33 mouse cellular contexts compared by ENCODE assay signal in genomic region chr4:43741526-43741925, GRCm38 (mm10). TPM values are rescaled to one million over a fixed set of nuclear protein-coding genes. Genes with fewer than 3 reads are reported as not detected.
"Had no signal": no experiment of that assay in that cellular context is flagged by ENCODE, and none has a peak within 500 bp of the region (broad histone marks: within the 10 kb centered on the region; RNA-seq: fewer than 3 reads in every experiment).

No protein-coding gene starts in this region.

- DNase-seq: kidney, postnatal 10 days; kidney, postnatal 36 days; layer of hippocampus, postnatal 36 days; liver, embryonic 13.5 days; lung, adult 2 months; lung, postnatal 14 days; lung, postnatal 4 days; retina, postnatal 1 day; right cerebral cortex, postnatal 25 days; spleen, adult 18-20 months; thymus, adult 2 months; thymus, postnatal 14 days; thymus, postnatal 4 days had no signal

- H3K4me1 ChIP-seq: kidney, embryonic 15.5 days; liver, embryonic 13.5 days; midbrain, embryonic 12.5 days; neural tube, embryonic 13.5 days; stomach, embryonic 15.5 days had no signal

- H3K27me3 ChIP-seq: kidney, embryonic 15.5 days; liver, embryonic 13.5 days; midbrain, embryonic 12.5 days; neural tube, embryonic 13.5 days; stomach, embryonic 15.5 days had no signal

- H3K27ac ChIP-seq: kidney, embryonic 15.5 days; left cerebral cortex, adult 2 months; liver, embryonic 13.5 days; midbrain, embryonic 12.5 days; neural tube, embryonic 13.5 days; stomach, embryonic 15.5 days had no signal

- H3K4me3 ChIP-seq: kidney, embryonic 15.5 days; left cerebral cortex, adult 2 months; liver, embryonic 13.5 days; midbrain, embryonic 12.5 days; myocyte; neural tube, embryonic 13.5 days; stomach, embryonic 15.5 days had no signal

- H3K36me3 ChIP-seq: kidney, embryonic 15.5 days; liver, embryonic 13.5 days; midbrain, embryonic 12.5 days; neural tube, embryonic 13.5 days; stomach, embryonic 15.5 days had no signal

RNA-seq across cellular contexts. Expression of gene Spaar, which starts 11.7 kb away (rescaled TPM):
- total RNA-seq: megakaryocyte progenitor cell, adult 5-6 weeks; megakaryocyte-erythroid progenitor cell, adult 5-6 weeks; monocyte, adult 5-6 weeks; neutrophil, adult 5-6 weeks had no signal
- polyA plus RNA-seq: liver, embryonic 13.5 days; midbrain, embryonic 12.5 days; neural tube, embryonic 13.5 days had no signal

RNA-seq across cellular contexts. Expression of gene Hrct1, which starts 14.5 kb away (rescaled TPM):
- total RNA-seq: megakaryocyte progenitor cell, adult 5-6 weeks; megakaryocyte-erythroid progenitor cell, adult 5-6 weeks; monocyte, adult 5-6 weeks; neutrophil, adult 5-6 weeks had no signal

RNA-seq across cellular contexts. Expression of gene Olfr159, which starts 29.3 kb away (rescaled TPM):
- total RNA-seq: layer of hippocampus, adult 8-10 months; layer of hippocampus, postnatal 10 days; layer of hippocampus, postnatal 36 days; left cerebral cortex, adult 2 months; left cerebral cortex, postnatal 10 days; left cerebral cortex, postnatal 36 days; liver, adult 2 months; megakaryocyte progenitor cell, adult 5-6 weeks; megakaryocyte-erythroid progenitor cell, adult 5-6 weeks; monocyte, adult 5-6 weeks; neutrophil, adult 5-6 weeks had no signal
- polyA plus RNA-seq: kidney, embryonic 15.5 days; limb, embryonic 11.5 days; limb, embryonic 14.5 days; liver, adult 2 months; liver, embryonic 13.5 days; liver, embryonic 16.5 days; lung, embryonic 16.5 days; midbrain, embryonic 12.5 days; midbrain, embryonic 16.5 days; myocyte; neural tube, embryonic 13.5 days; stomach, embryonic 15.5 days; thymus, adult 2 months had no signal

RNA-seq across cellular contexts. Expression of gene Olfr71, which starts 31.5 kb away (rescaled TPM):
- total RNA-seq: layer of hippocampus, adult 8-10 months; layer of hippocampus, postnatal 10 days; layer of hippocampus, postnatal 36 days; left cerebral cortex, adult 2 months; left cerebral cortex, postnatal 10 days; left cerebral cortex, postnatal 36 days; liver, adult 2 months; megakaryocyte progenitor cell, adult 5-6 weeks; megakaryocyte-erythroid progenitor cell, adult 5-6 weeks; monocyte, adult 5-6 weeks; neutrophil, adult 5-6 weeks had no signal
- polyA plus RNA-seq: kidney, embryonic 15.5 days; limb, embryonic 11.5 days; limb, embryonic 14.5 days; liver, adult 2 months; liver, embryonic 13.5 days; liver, embryonic 16.5 days; midbrain, embryonic 12.5 days; myocyte; stomach, embryonic 15.5 days; thymus, adult 2 months had no signal

RNA-seq across cellular contexts. Expression of gene Olfr70, which starts 40.9 kb away (rescaled TPM):
- total RNA-seq: layer of hippocampus, adult 8-10 months; layer of hippocampus, postnatal 10 days; layer of hippocampus, postnatal 36 days; left cerebral cortex, adult 2 months; left cerebral cortex, postnatal 10 days; left cerebral cortex, postnatal 36 days; liver, adult 2 months; megakaryocyte progenitor cell, adult 5-6 weeks; megakaryocyte-erythroid progenitor cell, adult 5-6 weeks; monocyte, adult 5-6 weeks; neutrophil, adult 5-6 weeks had no signal
- polyA plus RNA-seq: kidney, embryonic 15.5 days; limb, embryonic 11.5 days; limb, embryonic 14.5 days; liver, adult 2 months; liver, embryonic 13.5 days; liver, embryonic 16.5 days; lung, adult 2 months; lung, embryonic 16.5 days; midbrain, embryonic 12.5 days; midbrain, embryonic 16.5 days; myocyte; neural tube, embryonic 13.5 days; stomach, embryonic 15.5 days; thymus, adult 2 months had no signal
